Mouse (Mus musculus) embryonic facial prominence, embryonic 13.5 days (tissue): ENCODE results near the gene Otud3. TPM values are rescaled to one million over a fixed set of nuclear protein-coding genes. Genes with fewer than 3 reads are reported as not detected.

ENCODE experiments used
- polyA plus RNA-seq: library from polyadenylated mRNA; unstranded; fragments of >200 nt; fragmentation: Nextera tagmentation; extraction: Ambion mirVana; gene quantifications from 2 replicates; pipeline ENCODE4 v1.2.1, GENCODE M21; 2015

Otud3 gene
- polyA plus RNA-seq, 1 experiment from 2014 or later, result 2.7 TPM

Other genes starting within 250 kb of the Otud3 start
- 0.21 and 0.69 TPM in 2 replicates for gene Pla2g2c, start 189.2 kb downstream of the Otud3 start, polyA plus RNA-seq
- 0.58 and 0.65 TPM in 2 replicates for gene Ubxn10, start 176.8 kb downstream of the Otud3 start, polyA plus RNA-seq
- gene Pla2g2f, start 156.3 kb downstream of the Otud3 start, polyA plus RNA-seq, result 1.1 and 1.5 TPM in 2 replicates
- 0.19 and 0.22 TPM in 2 replicates for gene Pla2g2d, start 138.2 kb downstream of the Otud3 start, polyA plus RNA-seq
- gene Pla2g5, start 50.5 kb downstream of the Otud3 start, polyA plus RNA-seq, result 0.53 and 0.65 TPM in 2 replicates
- not detected in 2 replicates for gene Gm13030, start 40.0 kb downstream of the Otud3 start, polyA plus RNA-seq
- gene Pla2g2e, start 36.0 kb downstream of the Otud3 start, polyA plus RNA-seq, result not detected in 2 replicates
- gene Rnf186, start 53.2 kb upstream of the Otud3 start, polyA plus RNA-seq, result not detected in 2 replicates
- 3.3 and 3.4 TPM in 2 replicates for gene Tmco4, start 58.9 kb upstream of the Otud3 start, polyA plus RNA-seq
- 0.22 and 0.51 TPM in 2 replicates for gene Htr6, start 161.6 kb upstream of the Otud3 start, polyA plus RNA-seq
- gene Nbl1, start 179.0 kb upstream of the Otud3 start, polyA plus RNA-seq, result 144 and 187 TPM in 2 replicates
- 459 and 517 TPM in 2 replicates for gene Minos1, start 217.2 kb upstream of the Otud3 start, polyA plus RNA-seq